Mouse (Mus musculus) bone marrow, adult 2 months (tissue): ENCODE data around the gene Nav3.

ENCODE experiments used
- CTCF ChIP-seq: fragments of 200-500 bp; IDR thresholded peaks from 2 replicates; pipeline ENCODE4 v1.5.1; 2011; ENCODE audit warnings: low read length, control low read depth; ENCODE audit not compliant: control insufficient read depth, insufficient read depth
- POLR2A ChIP-seq: fragments of 200-500 bp; IDR thresholded peaks from 2 replicates; pipeline ENCODE4 v1.6.1; 2011; ENCODE audit warnings: low read depth, mild to moderate bottlenecking, control low read depth, low read length, borderline replicate concordance; ENCODE audit not compliant: control insufficient read depth

GRCm38 (mm10) chr10:109974177-109974576, 481.8 kb downstream of the Nav3 start:
- TF ChIP-seq POLR2A (no peak), CTCF (no peak)
